Mouse (Mus musculus) B cell, adult (primary cell): ENCODE data around the gene 4930595D18Rik. TPM values are rescaled to one million over a fixed set of nuclear protein-coding genes. Genes with fewer than 3 reads are reported as not detected.

Experiments
- total RNA-seq: library from RNA; stranded (reverse); gene quantifications from 4 replicates; pipeline ENCODE4 v1.2.4, GENCODE M21; 2023; ENCODE audit not compliant: inconsistent age

The 4930595D18Rik gene
- total RNA-seq = not detected in 4 replicates

GRCm38 (mm10) chr12:111184476-111184875 lies at the start of gene 4930595D18Rik:
4930595D18Rik (minus strand) TSS chr12:111184491.

GRCm38 (mm10) chr12:111165831-111166591 lies 18.3 kb downstream of the 4930595D18Rik start, which contains the start of gene Traf3:
Traf3 (plus strand) TSS chr12:111166370.

Other genes starting within 250 kb of the 4930595D18Rik start
- 12.3 to 13.4 TPM (median 12.9 TPM) in 4 replicates for gene Ankrd9, start 205.5 kb downstream of the 4930595D18Rik start, total RNA-seq
- 36.2 to 41.6 TPM (median 36.7 TPM) in 4 replicates for gene Rcor1, start 145.1 kb downstream of the 4930595D18Rik start, total RNA-seq
- gene Traf3, start 18.1 kb downstream of the 4930595D18Rik start, total RNA-seq = 72.6 to 89.5 TPM (median 77.8 TPM) in 4 replicates
- gene Amn, start 86.6 kb upstream of the 4930595D18Rik start, total RNA-seq = 3.9 to 7.1 TPM (median 5.8 TPM) in 4 replicates
- 9.8 to 11.8 TPM (median 11.0 TPM) in 4 replicates for gene Cdc42bpb, start 193.2 kb upstream of the 4930595D18Rik start, total RNA-seq
- gene Lbhd2, start 222.3 kb upstream of the 4930595D18Rik start, total RNA-seq = not detected in 4 replicates
- gene Exoc3l4, start 232.5 kb upstream of the 4930595D18Rik start, total RNA-seq = not detected in 4 replicates